Mouse (Mus musculus) layer of hippocampus, adult 2 months (tissue): ENCODE measurements around the gene Zmynd12. TPM values are rescaled to one million over a fixed set of nuclear protein-coding genes. Genes with fewer than 3 reads are reported as not detected.
A peak's percentile ranks its signal among the peaks of the same experiment; 100 is the strongest.

Source experiments
- DNase-seq, 2 experiments: peaks; one replicate each; pipeline ENCODE4 v3.0.0; 2022; ENCODE audit warnings: low spot score in 2 of 2
- H3K27ac ChIP-seq: fragments of 200-600 bp; 2 replicates; pipeline ENCODE4 v1.8.1; 2022
- H3K4me3 ChIP-seq: fragments of 200-600 bp; 2 replicates; pipeline ENCODE4 v1.8.1; 2022; ENCODE audit warnings: mild to moderate bottlenecking
- CTCF ChIP-seq: fragments of 200-600 bp; conservative IDR thresholded peaks from 2 replicates; pipeline ENCODE4 v1.8.1; 2022; ENCODE audit warnings: antibody characterized with exemption, mild to moderate bottlenecking, moderate library complexity
- total RNA-seq, 2 experiments: library from RNA; stranded (reverse); gene quantifications; 2 replicates each; pipeline ENCODE4 v1.2.3; 2021

Gene Zmynd12
- total RNA-seq, 2 experiments from 2014 or later = 0.39 to 0.41 TPM

DNA sequence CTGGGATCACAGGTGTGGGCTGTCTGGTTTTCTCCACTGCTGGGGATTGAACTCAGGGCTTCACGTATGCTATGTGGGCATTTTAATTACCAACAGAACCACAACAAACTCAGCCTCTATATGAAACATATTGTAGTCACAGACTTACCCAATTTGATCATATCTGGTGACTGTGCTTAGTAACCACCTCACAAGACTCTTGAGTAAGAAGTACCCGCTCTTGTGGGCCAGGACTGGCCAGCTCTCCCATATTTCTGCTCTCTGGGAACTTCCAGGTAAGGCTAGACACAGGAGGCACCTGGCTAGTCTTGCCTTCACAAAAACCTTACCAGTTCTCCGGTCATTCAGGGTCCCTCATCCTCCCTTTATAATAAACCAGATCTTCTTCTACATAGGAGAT is 39.8 kb downstream of the Zmynd12 start:
- TF ChIP-seq CTCF = no peak
- H3K27ac ChIP-seq = no peak overlapping the region
- no peak for DNase-seq
- H3K4me3 ChIP-seq = no peak overlapping the region

DNA sequence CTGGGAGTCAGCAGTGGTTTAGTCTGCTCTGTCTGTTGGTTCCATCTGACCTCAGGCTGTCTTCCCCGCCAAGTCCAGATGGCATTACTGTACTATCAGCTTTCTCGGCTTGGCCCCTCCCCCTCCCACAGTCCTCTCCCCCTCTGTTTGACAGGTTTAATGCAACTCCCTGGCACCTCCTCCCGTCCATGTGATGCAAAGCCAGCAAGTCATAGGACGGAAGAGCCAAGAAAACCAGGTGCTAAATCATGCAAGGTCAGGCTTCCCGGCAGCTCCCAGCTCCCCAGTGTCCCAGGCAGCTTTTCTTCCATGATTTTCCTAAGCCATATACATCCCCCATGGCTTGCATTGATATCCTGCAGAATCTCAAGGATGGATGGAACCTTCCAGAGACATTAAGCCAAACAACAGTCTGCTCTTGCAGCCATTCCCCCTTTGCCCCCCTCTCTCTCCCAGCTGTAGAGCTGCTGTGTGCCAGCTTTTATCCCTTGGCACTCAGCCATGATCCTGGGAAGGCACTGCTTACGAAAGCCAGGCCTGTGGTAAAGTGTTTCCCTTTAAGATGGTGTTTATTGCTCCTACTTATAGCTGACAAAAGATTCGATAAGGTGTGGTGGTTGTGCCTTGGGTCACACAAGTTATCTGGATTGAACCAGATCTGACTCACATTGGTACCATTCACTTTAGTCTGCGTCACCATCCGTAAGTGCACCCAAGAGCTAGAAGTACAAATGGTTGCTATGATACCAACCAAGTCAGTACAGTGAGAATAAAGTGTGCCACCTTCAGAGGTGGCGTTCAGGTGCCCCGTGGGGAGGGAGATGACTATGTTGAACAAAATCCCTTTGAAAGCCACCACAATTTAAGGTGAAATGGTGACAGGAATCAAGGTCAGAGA is 40.5 kb downstream of the Zmynd12 start:
- Histone ChIP-seq H3K4me3 (no peak overlapping the region), H3K27ac (no peak overlapping the region)
- DNase-seq = peak; percentile 15 to 34
- no peak for TF ChIP-seq CTCF

DNA sequence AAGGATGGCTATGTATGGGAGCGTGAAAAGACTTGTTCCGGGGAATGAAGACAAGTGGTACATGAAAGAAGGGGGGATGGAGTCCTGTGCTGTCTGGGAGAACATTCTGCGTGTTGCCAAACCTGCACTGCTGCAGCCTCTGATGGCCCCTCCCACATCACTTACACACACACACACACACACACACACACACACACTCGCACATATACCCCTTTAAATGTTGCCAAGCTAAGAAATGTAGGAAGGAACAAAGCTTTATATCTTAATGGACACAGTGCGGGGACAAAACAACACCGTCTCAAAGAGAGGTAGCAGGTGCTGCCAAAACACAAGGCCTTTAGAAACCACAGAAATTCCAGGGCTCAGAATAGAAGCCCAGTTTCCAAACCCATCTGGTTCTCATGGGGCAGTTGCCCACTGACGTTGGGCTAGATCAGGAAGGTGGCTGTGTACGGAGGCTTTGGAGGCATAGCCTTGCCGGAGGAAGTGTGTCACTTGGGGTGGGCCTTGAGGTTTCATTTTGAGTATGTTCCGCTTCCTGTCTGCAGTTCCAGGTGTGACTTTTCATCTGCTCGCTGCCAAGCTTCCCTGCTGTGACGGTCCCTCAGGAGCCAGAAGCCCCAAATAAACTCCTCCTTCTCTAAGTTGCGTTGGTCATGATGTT is 41.3 kb downstream of the Zmynd12 start:
- no peak for TF ChIP-seq CTCF
- Histone ChIP-seq H3K4me3 (no peak overlapping the region), H3K27ac (no peak overlapping the region)
- DNase-seq = no peak

DNA sequence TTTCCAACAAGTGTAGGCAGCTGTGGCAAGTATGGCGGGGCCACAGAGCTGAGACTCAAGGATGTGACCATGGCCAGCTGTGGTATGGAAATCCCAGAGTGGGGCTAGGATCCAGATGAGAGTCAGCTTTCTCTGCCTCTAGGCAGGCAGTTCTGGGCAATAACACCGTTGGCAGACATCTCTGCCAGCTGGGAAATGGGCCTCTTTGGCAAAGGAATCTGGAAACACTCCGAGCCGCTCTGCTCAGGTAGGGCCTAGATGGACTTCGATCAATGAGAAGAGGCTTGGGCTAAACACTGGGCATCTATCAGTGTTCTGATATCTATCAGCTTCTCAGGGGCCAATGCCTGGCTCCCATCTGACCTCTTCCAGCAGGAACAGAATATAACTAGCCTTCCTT is 43.2 kb downstream of the Zmynd12 start:
- H3K4me3 ChIP-seq = no peak overlapping the region
- DNase-seq = no peak
- TF ChIP-seq CTCF = no peak
- no peak overlapping the region for H3K27ac ChIP-seq

DNA sequence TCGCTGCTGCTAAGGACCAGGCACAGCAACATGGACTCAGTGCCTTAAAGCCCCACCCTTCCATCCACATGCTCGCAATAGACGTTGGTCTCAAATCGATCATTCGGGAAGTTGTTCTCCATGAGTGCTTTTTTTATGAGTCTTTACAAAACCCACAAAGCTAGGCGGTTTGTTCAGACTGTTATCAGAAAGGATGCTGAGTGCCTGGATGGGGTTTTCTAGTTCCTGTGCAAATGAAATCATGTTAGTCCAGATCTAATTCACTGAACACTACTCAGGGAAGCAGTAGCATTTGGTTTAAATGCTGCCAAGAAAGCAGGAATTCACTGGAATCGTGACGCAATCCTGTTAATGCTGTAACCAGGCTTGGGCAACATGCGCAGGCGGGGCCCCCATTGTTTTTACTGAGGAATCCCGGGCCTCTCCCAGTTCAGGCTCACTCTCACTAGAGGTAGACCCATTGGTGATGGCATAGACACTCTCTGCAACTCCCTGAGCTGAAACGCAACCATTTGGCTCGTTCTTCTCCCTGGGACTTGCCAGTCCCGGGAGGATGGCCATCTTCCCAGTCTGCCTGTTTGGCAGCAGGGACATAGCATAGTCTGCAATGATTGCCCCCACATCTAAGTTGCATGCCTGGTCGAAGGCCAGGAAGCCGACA is 45.2 kb downstream of the Zmynd12 start:
- TF ChIP-seq CTCF = no peak
- peak; percentile 40 to 64 for DNase-seq
- Histone ChIP-seq H3K4me3 (no peak overlapping the region; the same call in 1 of the 2 replicates), H3K27ac (peak overlapping the region; percentile 51)

DNA sequence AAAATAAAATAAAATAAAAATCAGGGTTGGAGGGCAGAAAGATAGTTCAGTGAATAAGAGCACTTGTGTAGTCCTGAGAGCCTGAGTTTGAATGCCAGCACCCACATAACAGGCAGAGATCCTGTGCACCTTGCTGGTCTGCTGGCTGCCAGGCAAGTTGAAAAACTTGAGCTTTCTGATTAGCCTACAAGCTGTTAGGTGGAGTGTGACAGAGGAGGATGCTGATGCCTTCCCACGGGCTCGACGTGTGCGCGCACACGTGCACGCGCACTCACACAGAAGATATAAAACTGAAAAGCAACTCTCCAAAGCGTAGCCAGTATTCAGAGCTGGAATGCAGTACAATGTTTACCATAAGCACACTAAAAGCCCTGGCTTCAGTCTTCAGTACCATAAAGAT is 49.9 kb downstream of the Zmynd12 start:
- DNase-seq = no peak
- H3K27ac ChIP-seq = no peak overlapping the region
- H3K4me3 ChIP-seq = no peak overlapping the region
- TF ChIP-seq CTCF = no peak

DNA sequence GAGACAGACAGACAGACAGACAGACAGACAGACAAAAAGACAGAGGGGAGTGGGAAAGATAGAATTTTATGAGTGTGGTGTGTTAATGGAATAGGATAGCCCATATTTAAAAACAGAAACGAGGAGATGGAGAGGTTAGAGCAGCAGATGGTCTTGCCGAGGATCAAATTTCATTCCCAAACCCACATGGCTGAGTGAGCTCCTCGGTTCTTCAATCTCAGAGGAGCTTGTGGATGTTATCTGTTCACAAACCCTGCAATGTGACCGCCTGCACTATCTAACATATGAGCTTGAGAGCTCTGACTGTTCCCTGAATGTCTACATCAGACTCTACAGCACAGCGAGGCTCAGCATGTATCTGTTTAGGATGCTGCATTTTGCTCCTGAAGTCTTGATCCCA is 50.5 kb downstream of the Zmynd12 start:
- TF ChIP-seq CTCF = no peak
- DNase-seq = no peak
- H3K4me3 ChIP-seq = no peak overlapping the region
- no peak overlapping the region for H3K27ac ChIP-seq

DNA sequence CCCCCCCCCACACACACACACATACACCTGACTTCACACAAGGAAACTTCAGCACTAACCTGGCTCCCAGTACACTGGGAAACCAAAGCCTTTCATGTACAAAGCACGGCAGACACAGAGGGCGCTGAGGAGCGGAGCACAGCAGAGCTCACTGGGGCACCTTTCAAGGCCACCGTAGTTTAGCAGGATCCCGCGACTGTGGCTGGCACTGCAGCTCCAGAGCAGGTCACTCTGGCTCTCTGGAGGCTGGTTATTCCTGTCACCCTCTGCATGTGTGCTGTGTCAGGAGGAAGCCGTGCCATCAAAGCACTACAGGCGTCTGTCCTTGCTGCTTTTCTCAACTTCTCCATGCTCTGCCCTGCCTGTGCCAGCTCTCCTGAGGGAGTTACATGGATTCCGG is 60.4 kb downstream of the Zmynd12 start:
- no peak overlapping the region for H3K4me3 ChIP-seq
- H3K27ac ChIP-seq = no peak overlapping the region
- TF ChIP-seq CTCF = peak; percentile 31
- DNase-seq = no peak

DNA sequence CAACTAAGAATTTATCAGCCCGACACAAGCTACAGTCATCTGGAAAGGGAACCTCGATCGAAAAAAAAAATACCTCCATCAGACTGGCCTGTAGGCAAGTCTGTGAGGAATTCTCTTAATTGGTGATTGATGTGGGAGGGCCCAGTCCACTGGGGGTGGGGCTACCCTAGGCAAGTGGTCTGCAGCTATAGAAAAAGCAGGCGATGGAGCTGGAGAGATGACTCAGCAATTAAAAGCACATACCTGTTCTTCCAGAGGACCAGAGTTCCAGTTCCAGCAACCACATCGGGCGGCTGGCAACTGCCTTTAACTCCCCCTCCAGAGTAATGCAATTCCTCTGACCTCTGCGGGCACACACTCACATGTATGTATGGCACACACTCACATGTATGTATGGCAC is 62.3 kb downstream of the Zmynd12 start:
- Histone ChIP-seq H3K27ac (no peak overlapping the region), H3K4me3 (no peak overlapping the region)
- no peak for TF ChIP-seq CTCF
- no peak for DNase-seq

DNA sequence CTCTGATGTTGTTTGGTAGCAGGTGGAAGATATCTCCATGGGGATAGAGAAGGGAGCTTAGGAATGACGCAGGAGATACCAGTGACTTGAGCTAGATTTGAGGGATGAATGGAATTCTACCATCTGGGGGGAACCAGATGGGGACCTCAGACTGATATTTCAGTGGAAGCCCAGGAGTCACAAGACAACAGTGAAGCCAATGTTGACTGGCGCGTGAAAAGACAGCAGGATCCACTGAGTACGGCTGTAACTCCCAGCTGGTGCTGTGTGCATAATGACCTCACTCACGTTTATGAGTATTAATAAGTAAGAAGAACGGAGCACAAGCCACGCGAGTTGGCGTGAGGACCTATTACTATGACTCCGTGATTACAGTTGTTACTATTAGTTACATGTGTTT is 67.1 kb downstream of the Zmynd12 start:
- no peak for TF ChIP-seq CTCF

DNA sequence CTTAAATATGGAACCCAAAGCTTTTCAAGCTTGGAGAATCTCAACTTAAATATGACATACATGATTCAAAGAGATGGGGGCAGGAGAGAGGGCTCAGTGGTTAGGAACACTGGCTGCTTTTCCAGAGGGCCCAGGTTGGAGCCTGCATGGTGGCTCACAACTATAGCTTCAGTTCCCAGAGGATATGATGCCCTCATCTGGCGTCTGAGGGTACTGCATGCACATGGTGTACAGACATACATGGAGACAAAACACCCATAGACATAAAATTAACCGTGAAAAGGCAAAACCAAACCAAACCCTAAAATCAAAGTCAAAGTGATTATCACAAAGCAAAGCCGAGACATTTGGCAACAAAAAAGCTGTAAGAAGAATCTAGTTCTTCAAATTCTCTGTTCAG is 68.2 kb downstream of the Zmynd12 start:
- peak in 1 of 2 experiments; percentile 50 for DNase-seq
- TF ChIP-seq CTCF = peak; percentile 78
- H3K27ac ChIP-seq = no peak overlapping the region
- H3K4me3 ChIP-seq = no peak overlapping the region

More for the DNA sequence above, 67.1 kb downstream of the Zmynd12 start:
- no peak overlapping the region for H3K27ac ChIP-seq
- H3K4me3 ChIP-seq = no peak overlapping the region
- peak in 1 of 2 experiments; percentile 17 for DNase-seq

DNA sequence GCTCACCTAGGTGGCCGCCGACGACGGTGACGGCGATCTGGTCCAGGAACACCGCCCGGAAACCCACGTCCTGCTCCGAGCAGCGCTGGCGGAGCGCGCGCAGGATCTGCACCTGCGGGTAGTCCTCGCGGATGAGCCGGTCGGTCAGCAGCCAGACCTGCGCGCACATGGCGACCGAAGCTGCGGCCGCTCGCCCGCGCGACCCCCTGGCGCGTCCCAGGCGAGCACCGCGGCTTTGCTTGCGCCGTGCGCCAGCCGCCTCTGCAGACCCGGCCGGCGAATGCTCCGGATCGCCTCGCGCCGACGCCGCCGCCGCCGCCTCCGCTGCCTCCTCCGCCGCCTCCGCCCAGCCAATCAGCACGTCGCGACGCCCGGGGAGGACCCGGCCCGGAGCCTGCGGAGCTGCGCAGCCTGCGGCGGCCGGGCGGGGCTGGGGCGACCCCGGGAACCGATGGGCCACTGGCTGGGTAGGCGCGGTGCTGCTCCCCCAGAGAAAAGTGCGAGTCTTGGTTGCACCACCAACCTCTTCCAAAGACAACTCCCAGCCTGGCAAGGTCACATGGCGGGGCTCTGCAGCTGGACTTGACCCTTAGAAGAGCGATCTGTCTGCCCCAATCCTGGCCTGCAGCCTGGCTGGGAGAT is 69.8 kb downstream of the Zmynd12 start, which contains the start of gene Rimkla:
Gene Rimkla (minus strand): TSS at position 338 of the 642 bp plus-strand sequence.
- peak within 1 kb of the TSS; percentile 74 for H3K4me3 ChIP-seq
- TF ChIP-seq CTCF = no peak
- DNase-seq = peak; percentile 48 to 62
- peak within 1 kb of the TSS; percentile 88 for H3K27ac ChIP-seq
